Mouse (Mus musculus) brain, adult 10 weeks (tissue): Measurements from ENCODE around the gene Olfr556. TPM values are rescaled to one million over a fixed set of nuclear protein-coding genes. Genes with fewer than 3 reads are reported as not detected.

Experiments used
- polyA plus RNA-seq: library from polyadenylated mRNA; stranded (reverse); fragments of 350-450 nt; fragmentation: Illumina TruSeq; extraction: RNeasy Lipid Tissue Mini Kit (QIAGEN cat#74804); gene quantifications from one replicate; pipeline ENCODE4 v1.2.3, GENCODE M21; 2015; ENCODE audit warnings: low read depth, low replicate concordance

Olfr556 gene
- polyA plus RNA-seq, result not detected

GRCm38 (mm10) chr7:102664599-102664998, at the start of gene Olfr556:
Olfr556 (plus strand) TSS chr7:102664899.

GRCm38 (mm10) chr7:102618118-102618517, 46.6 kb upstream of the Olfr556 start, which contains the start of gene Olfr553:
Olfr553 (minus strand) TSS chr7:102618218.

DNA sequence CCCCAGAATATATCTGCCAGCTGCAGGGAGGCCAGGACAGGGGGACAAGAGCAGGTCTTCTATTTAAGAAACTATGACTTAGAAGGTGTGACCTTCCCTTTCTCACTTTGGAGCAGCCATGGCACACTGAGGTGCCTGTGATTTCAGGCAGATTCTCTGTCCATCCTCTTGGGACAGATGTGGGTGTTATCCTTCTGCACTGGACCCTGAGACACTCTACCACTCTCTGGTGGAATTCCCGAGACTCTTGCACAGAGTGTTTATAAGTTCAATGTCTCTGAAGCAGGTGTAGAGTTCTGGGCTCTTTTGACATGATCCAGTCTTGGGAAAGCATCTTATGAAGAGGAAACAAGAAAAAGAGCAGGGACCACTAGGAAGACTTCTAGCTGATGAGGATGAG, 26.6 kb upstream of the Olfr556 start, which contains the start of gene Olfr554:
Gene Olfr554 (plus strand): TSS at position 301 of the 400 bp plus-strand sequence.

GRCm38 (mm10) chr7:102658523-102658922, 6.2 kb upstream of the Olfr556 start, which contains the start of gene Olfr555:
Olfr555 (plus strand) TSS chr7:102658823.

GRCm38 (mm10) chr7:102686944-102687501, 22.3 kb downstream of the Olfr556 start, which contains the start of gene Trim68:
Trim68 (minus strand) TSS chr7:102687327.

GRCm38 (mm10) chr7:102695358-102696125, 30.8 kb downstream of the Olfr556 start, which contains the start of gene Olfr557:
Olfr557 (plus strand) TSS chr7:102695910.

DNA sequence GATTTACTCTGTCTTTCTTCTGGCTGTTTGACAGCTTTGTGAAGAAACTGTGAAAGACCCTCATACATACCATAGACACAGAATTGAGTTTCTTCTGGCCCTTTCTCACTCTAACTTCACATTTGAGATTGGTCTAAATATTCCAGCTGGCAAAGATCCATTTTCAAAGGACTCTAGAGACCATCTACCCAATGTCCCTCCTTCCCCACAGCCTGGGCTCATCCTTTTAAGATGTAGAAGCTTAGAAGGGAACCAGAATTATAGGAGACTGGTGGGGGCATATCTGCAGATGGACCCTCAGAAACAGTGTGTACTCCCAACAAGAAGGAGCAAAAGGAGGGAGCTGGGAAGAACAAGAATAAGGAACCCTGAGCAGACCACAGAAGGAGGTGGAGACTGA, 37.2 kb downstream of the Olfr556 start, which contains the start of gene Olfr558:
Gene Olfr558 (plus strand): TSS at position 301 of the 400 bp plus-strand sequence.

GRCm38 (mm10) chr7:102718970-102719369, 54.3 kb downstream of the Olfr556 start, which contains the start of gene Olfr33:
Olfr33 (minus strand) TSS chr7:102719070.

Other genes starting within 250 kb of the Olfr556 start
- gene Rrm1, start 223.2 kb upstream of the Olfr556 start, polyA plus RNA-seq, result 15.0 TPM
- gene Olfr543, start 183.2 kb upstream of the Olfr556 start, polyA plus RNA-seq, result not detected
- gene Olfr544, start 176.6 kb upstream of the Olfr556 start, polyA plus RNA-seq, result not detected
- not detected for gene Olfr545, start 165.3 kb upstream of the Olfr556 start, polyA plus RNA-seq
- gene Olfr547, start 130.2 kb upstream of the Olfr556 start, polyA plus RNA-seq, result not detected
- gene Olfr548-ps1, start 124.0 kb upstream of the Olfr556 start, polyA plus RNA-seq, result not detected
- not detected for gene Olfr549, start 115.0 kb upstream of the Olfr556 start, polyA plus RNA-seq
- gene Trim21, start 99.4 kb upstream of the Olfr556 start, polyA plus RNA-seq, result 2.0 TPM
- gene Olfr550, start 93.5 kb upstream of the Olfr556 start, polyA plus RNA-seq, result not detected
- gene Olfr551, start 73.0 kb upstream of the Olfr556 start, polyA plus RNA-seq, result not detected
- gene Olfr552, start 67.1 kb upstream of the Olfr556 start, polyA plus RNA-seq, result not detected
- not detected for gene Olfr553, start 46.7 kb upstream of the Olfr556 start, polyA plus RNA-seq
- not detected for gene Olfr554, start 26.5 kb upstream of the Olfr556 start, polyA plus RNA-seq
- not detected for gene Olfr555, start 6.1 kb upstream of the Olfr556 start, polyA plus RNA-seq
- gene Trim68, start 22.4 kb downstream of the Olfr556 start, polyA plus RNA-seq, result 6.1 TPM
- gene Olfr557, start 31.0 kb downstream of the Olfr556 start, polyA plus RNA-seq, result not detected
- 1.0 TPM for gene Olfr558, start 37.3 kb downstream of the Olfr556 start, polyA plus RNA-seq
- gene Olfr33, start 54.2 kb downstream of the Olfr556 start, polyA plus RNA-seq, result not detected
- not detected for gene Olfr559, start 62.6 kb downstream of the Olfr556 start, polyA plus RNA-seq
- 0.33 TPM for gene Olfr560, start 94.5 kb downstream of the Olfr556 start, polyA plus RNA-seq
- 1.1 TPM for gene Olfr78, start 94.6 kb downstream of the Olfr556 start, polyA plus RNA-seq
- not detected for gene Olfr561, start 106.3 kb downstream of the Olfr556 start, polyA plus RNA-seq
- gene Olfr564, start 138.6 kb downstream of the Olfr556 start, polyA plus RNA-seq, result not detected
- gene Olfr566, start 193.9 kb downstream of the Olfr556 start, polyA plus RNA-seq, result not detected
- gene Olfr568, start 212.2 kb downstream of the Olfr556 start, polyA plus RNA-seq, result not detected
- gene Olfr569, start 226.0 kb downstream of the Olfr556 start, polyA plus RNA-seq, result not detected
- gene Olfr570, start 229.7 kb downstream of the Olfr556 start, polyA plus RNA-seq, result not detected